ENCODE assay signal across 28 mouse cellular contexts in genomic region chr14:103704771-103705170, GRCm38 (mm10). TPM values are rescaled to one million over a fixed set of nuclear protein-coding genes. Genes with fewer than 3 reads are reported as not detected.
"Had no signal": no experiment of that assay in that cellular context is flagged by ENCODE, and none has a peak within 500 bp of the region (broad histone marks: within the 10 kb centered on the region; RNA-seq: fewer than 3 reads in every experiment).

No protein-coding gene starts in this region.

- H3K27me3 ChIP-seq: heart, embryonic 13.5 days; heart, embryonic 15.5 days; hindbrain, embryonic 13.5 days; hindbrain, embryonic 15.5 days; kidney, embryonic 15.5 days; limb, embryonic 13.5 days; limb, embryonic 15.5 days; liver, embryonic 12.5 days had no signal

- H3K9ac ChIP-seq: heart, embryonic 13.5 days; heart, embryonic 15.5 days; hindbrain, embryonic 13.5 days; hindbrain, embryonic 15.5 days; kidney, embryonic 15.5 days; limb, embryonic 13.5 days; limb, embryonic 15.5 days; liver, embryonic 12.5 days; liver, embryonic 14.5 days had no signal

- H3K9me3 ChIP-seq: heart, embryonic 13.5 days; heart, embryonic 15.5 days; hindbrain, embryonic 13.5 days; hindbrain, embryonic 15.5 days; kidney, embryonic 15.5 days; limb, embryonic 15.5 days; liver, embryonic 12.5 days had no signal

- ATAC-seq: hindbrain, postnatal 0 days; intestine, embryonic 16.5 days; liver, embryonic 12.5 days had no signal

- DNase-seq: gastrocnemius, postnatal 14 days; gastrocnemius, postnatal 36 days; heart, adult 18-20 months; heart, postnatal 14 days; heart, postnatal 36 days; kidney, adult 11 months; kidney, adult 2 months; kidney, adult 9 months; kidney, postnatal 14 days; kidney, postnatal 36 days; layer of hippocampus, adult 9-11 months; layer of hippocampus, postnatal 36 days; left cerebral cortex, postnatal 4 days had no signal

- H3K4me2 ChIP-seq: heart, embryonic 11.5 days; heart, embryonic 13.5 days; heart, embryonic 15.5 days; hindbrain, embryonic 13.5 days; hindbrain, embryonic 15.5 days; kidney, embryonic 15.5 days; limb, embryonic 13.5 days; limb, embryonic 15.5 days; liver, embryonic 12.5 days had no signal

- H3K4me1 ChIP-seq: heart, embryonic 13.5 days; heart, embryonic 15.5 days; hindbrain, embryonic 13.5 days; hindbrain, embryonic 15.5 days; kidney, embryonic 15.5 days; limb, embryonic 13.5 days; limb, embryonic 15.5 days had no signal

- H3K4me3 ChIP-seq: heart, embryonic 13.5 days; heart, embryonic 15.5 days; hindbrain, embryonic 13.5 days; hindbrain, embryonic 15.5 days; kidney, embryonic 15.5 days; limb, embryonic 13.5 days; limb, embryonic 15.5 days; liver, embryonic 12.5 days had no signal

- H3K27ac ChIP-seq: heart, embryonic 13.5 days; heart, embryonic 15.5 days; hindbrain, embryonic 13.5 days; hindbrain, embryonic 15.5 days; hindbrain, postnatal 0 days; kidney, embryonic 15.5 days; kidney, postnatal 0 days; limb, embryonic 13.5 days; limb, embryonic 15.5 days; liver, embryonic 12.5 days; liver, embryonic 14.5 days had no signal

- H3K36me3 ChIP-seq: heart, embryonic 13.5 days; heart, embryonic 15.5 days; limb, embryonic 15.5 days; liver, embryonic 12.5 days had no signal

RNA-seq across cellular contexts. Expression of gene Slain1, which starts 54.7 kb away (rescaled TPM):
- total RNA-seq: gastrocnemius, adult 18-20 months; gastrocnemius, adult 8-10 months had no signal
